Comparison of ENCODE assay signal across 7 mouse cellular contexts in genomic region chr16:23981925-23982851, GRCm38 (mm10). TPM values are rescaled to one million over a fixed set of nuclear protein-coding genes. Genes with fewer than 3 reads are reported as not detected.
DNase-seq lines count a peak whose midpoint lies in the region; ATAC-seq lines count a peak whose summit lies in the region.

No protein-coding gene starts in this region.

- peaks cover 30% of the 10 kb centered on the region for H3K27me3 ChIP-seq in intestine, embryonic 14.5 days (replicated peaks; ENCODE audit: control insufficient read depth, insufficient read depth, low read length)

- DNase-seq in adrenal gland, adult 2 months: peak; percentile 90
- DNase-seq in embryo, embryonic 11 days: peak; percentile 92
- peak; percentile 78 for DNase-seq in gastrocnemius, postnatal 25 days
- DNase-seq in intestine, embryonic 14.5 days (ENCODE audit: low spot score): peak; percentile 82
- peak; percentile 79 to 89 for DNase-seq in left cerebral cortex, postnatal 25 days (ENCODE audit: low spot score in 2 of 2)
- peak; percentile 87 for DNase-seq in mesoderm, embryonic 11.5 days (ENCODE audit: low read depth, low spot score)
- DNase-seq in skeletal muscle tissue, adult 2 months (ENCODE audit: low read depth, low spot score): peak; percentile 83

- peak overlapping the region; percentile 37 for H3K4me3 ChIP-seq in intestine, embryonic 14.5 days (ENCODE audit: low read depth, low read length)

- no peak overlapping the region for H3K27ac ChIP-seq in intestine, embryonic 14.5 days (ENCODE audit: low read depth)

- peak overlapping the region; percentile 93 for H3K4me2 ChIP-seq in intestine, embryonic 14.5 days (ENCODE audit: low read length)

- H3K9ac ChIP-seq in intestine, embryonic 14.5 days (ENCODE audit: low read length): no peak overlapping the region; the same call in 1 of the 2 replicates

- H3K36me3 ChIP-seq in intestine, embryonic 14.5 days (ENCODE audit: control insufficient read depth, insufficient read depth, low read length): no peaks in the 10 kb centered on the region

- ATAC-seq in intestine, embryonic 14.5 days (replicated peaks; ENCODE audit: low FRiP score, low TSS enrichment, low read depth): peak; percentile 75

- H3K9me3 ChIP-seq in intestine, embryonic 14.5 days (ENCODE audit: control insufficient read depth, low read length): no peaks in the 10 kb centered on the region

- 4% methylated on average over 28 of the region's 28 CpGs for WGBS in intestine, embryonic 14.5 days

- peaks cover 28% of the 10 kb centered on the region for H3K4me1 ChIP-seq in intestine, embryonic 14.5 days (replicated peaks; ENCODE audit: control insufficient read depth, insufficient read depth, low read length)

- intact Hi-C loops in left cerebral cortex, postnatal 25 days (cut with DNase I): loop anchor here (1.0 to 5.0 kb wide), 2 partner anchors 1281 to 1980 kb away; no protein-coding TSS in a partner anchor

RNA-seq across cellular contexts. Expression of gene Gm37419, which starts 6.1 kb away (rescaled TPM):
- total RNA-seq in adrenal gland, adult 2 months (2021): not detected
- polyA plus RNA-seq in adrenal gland, adult 2 months (2012; rRNA removed): not detected in 2 replicates
- total RNA-seq in gastrocnemius, postnatal 25 days (2021): not detected
- not detected in 2 replicates for polyA plus RNA-seq in intestine, embryonic 14.5 days (2014; fragmentation: Nextera tagmentation; extraction: Ambion mirVana)
- total RNA-seq in left cerebral cortex, postnatal 25 days (2021): not detected

RNA-seq across cellular contexts. Expression of gene Bcl6, which starts 6.5 kb away (rescaled TPM):
- 10 to 100 TPM; 75.1 to 88.5 TPM for total RNA-seq in adrenal gland, adult 2 months (2021)
- 36.0 and 36.8 TPM in 2 replicates for polyA plus RNA-seq in adrenal gland, adult 2 months (2012; rRNA removed)
- 10 to 100 TPM; 36.6 to 68.3 TPM for total RNA-seq in gastrocnemius, postnatal 25 days (2021)
- polyA plus RNA-seq in intestine, embryonic 14.5 days (2014; fragmentation: Nextera tagmentation; extraction: Ambion mirVana): 0.49 and 0.95 TPM in 2 replicates
- 10 to 100 TPM; 27.9 to 32.5 TPM for total RNA-seq in left cerebral cortex, postnatal 25 days (2021)

RNA-seq across cellular contexts. Expression of gene Rtp2, which starts 50.0 kb away (rescaled TPM):
- not detected for total RNA-seq in adrenal gland, adult 2 months (2021)
- not detected in 2 replicates for polyA plus RNA-seq in adrenal gland, adult 2 months (2012; rRNA removed)
- not detected for total RNA-seq in gastrocnemius, postnatal 25 days (2021)
- not detected in 2 replicates for polyA plus RNA-seq in intestine, embryonic 14.5 days (2014; fragmentation: Nextera tagmentation; extraction: Ambion mirVana)
- not detected for total RNA-seq in left cerebral cortex, postnatal 25 days (2021)
